Mouse (Mus musculus): ENCODE measurements at regions not wholly inside any gene's neighbourhood (a gene's known extent, or its start where the extent isn't known, plus 50 kb on each side); places are given as distances from the start of the nearest gene placed in this dataset.

DNA sequence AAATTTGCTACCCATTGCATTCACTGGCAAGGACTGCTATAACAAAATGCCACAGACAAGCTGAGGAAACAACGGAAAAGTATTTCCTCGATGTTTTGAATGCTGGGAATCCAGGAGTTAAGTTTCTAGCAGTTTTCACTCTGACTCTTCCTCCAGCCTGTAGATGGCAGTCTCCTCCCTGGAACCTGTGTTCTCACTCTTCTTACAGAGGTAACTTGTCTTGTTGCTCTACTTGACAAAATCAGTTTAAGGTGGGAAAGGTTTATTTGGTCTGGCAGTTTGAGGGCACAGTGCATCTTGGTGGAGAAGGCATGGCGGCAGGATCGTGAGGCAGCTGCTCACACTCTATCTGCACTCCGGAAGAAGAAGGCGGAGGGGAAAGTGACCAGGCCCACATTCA lies 181.3 kb upstream of the Nckap5 start:
- peak; percentile 21 for DNase-seq (ENCODE audit: low read depth, low spot score)

GRCm38 (mm10) chr1:127009699-127010098 lies 179.1 kb upstream of the Nckap5 start:
- no peak for DNase-seq (ENCODE audit: low read depth, low spot score)

DNA sequence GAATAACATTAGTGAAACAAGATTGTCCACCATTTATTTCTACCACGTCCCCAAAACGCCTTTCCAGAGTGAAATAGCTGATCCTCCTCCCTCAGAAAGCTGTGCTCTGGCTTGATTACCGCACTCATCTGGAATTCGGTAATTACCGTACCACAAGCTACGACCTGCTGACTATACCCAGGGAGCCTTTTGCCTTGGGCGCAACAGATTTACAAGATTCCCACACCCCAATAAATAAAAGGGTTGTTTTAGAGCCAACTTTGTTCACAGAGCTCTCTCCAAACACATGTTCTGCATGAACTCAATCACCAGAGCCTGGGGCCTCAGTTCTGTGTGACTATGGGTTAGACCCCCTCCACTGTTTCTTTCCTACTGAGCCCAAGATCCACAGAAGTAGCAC lies 171.1 kb upstream of the Nckap5 start:
- DNase-seq (ENCODE audit: low read depth, low spot score): peak; percentile 79

DNA sequence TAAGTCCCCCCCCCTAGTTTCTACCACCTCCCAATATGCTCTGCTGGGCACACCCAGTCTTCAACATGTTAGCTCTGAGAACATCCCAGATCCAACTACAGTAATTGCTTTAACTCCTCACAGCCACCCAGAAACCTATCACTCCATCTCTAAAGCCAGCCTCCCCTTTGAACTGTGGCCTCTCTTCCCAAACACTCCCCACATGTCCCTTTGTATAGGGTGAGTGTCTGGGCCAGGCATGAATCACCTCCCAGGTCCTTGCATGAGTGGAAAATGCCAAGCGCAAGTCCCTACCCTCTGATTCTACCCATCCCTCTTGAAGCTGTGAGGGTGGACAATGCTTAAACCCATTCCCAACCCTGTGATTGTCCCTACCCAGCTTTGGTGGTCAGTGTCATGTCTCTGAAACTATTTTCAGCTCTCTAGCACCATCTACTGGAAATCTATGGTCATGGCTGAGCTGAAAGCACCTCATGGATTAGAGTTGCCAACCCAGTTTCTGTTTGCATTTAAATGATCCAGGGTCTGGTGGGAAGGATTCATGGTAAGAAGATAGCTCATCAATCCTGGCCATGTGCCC lies 162.6 kb upstream of the Nckap5 start:
- DNase-seq (ENCODE audit: low read depth, low spot score): peak; percentile 65

DNA sequence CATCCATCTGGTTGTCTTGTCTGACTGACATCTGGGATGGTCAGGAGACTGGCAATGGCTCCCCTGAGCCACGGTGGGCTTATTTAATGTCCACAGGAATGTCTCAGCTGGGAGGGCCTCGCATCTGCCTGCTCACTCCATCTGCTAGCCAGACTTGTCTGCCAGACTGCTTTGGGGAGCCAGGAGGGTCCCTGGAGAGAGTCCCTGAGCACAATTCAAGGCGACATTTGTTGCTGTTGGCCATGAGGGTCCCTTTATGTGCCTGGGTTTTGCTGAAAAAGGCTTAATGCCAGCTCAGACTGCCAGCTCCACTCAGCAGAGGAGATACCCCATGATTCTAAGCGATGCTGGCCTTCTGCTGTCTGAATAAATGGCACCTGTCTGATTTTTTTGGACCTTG lies 161.8 kb upstream of the Nckap5 start:
- no peak for DNase-seq (ENCODE audit: low read depth, low spot score)

- DNase-seq (ENCODE audit: low read depth, low spot score): no peak
Observed at GRCm38 (mm10) chr1:126982805-126983204, 152.2 kb upstream of the Nckap5 start.

DNA sequence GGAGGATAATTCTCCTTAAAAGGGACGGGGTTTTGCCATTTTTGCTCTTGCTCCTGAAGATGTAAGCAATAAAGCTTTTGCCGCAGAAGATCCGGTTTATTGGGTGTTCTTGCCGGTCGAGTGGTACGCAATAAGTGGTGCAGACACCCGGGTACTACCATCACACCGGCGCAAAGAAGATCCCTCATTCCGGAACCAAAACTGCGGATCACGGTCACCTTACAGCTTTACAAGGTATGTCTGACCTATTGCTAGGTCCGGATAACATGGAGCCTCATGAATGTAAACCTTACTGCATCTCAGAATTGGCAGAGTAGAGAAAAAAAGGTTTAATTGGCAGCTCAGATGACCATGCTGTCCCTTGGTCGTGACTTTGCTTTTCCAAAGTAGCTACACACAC lies 149.7 kb upstream of the Nckap5 start:
- DNase-seq (ENCODE audit: low read depth, low spot score): no peak

DNA sequence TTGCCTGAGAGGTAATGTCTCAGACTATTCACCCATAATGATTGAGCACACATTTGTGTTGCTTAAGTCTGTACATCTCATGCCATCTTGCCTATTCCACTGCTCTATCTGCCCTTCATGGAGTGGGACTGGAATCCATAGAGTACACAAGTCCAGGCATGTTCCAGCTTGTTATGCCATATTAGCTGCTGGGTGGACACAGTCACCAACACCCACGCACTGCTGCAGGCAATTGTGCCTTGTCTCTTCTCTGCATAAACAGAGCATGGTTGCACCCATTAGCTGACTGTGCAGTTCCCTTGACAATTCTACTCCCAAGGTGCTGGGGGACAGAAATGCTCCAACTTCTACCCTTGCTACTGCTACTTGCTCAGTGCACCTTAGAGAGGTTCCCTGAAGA lies 143.3 kb upstream of the Nckap5 start:
- no peak for DNase-seq (ENCODE audit: low read depth, low spot score)

DNA sequence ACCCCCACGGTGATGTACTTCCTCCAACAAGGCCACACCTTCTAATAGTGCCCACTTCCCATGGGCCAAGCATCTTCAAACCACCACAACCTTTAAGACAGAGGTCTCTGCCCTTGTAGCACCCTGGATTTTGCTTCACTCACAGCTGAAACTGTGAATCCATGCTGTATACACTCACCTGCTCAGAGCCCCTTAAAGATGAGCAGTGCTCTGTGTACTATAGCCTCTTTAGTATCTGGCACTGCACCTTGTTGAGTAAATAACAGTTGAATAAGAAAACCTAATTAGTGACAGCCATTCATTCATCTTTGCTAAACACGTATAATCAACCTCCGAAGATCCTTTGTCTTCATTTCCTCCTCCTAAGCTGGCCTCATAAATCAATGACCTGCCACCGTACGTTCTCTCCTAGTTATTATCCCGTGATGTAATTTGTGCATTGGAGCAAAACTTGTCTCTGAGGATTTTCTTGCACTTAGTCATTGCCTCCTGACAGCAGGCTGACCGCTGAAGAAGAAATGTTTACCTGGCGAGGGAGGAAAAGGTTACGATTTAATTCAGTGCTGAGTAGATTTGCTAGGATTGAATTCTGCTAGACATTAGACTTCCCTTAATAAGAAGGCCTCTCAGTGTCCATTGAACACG lies 141.3 kb upstream of the Nckap5 start:
- peak; percentile 13 for DNase-seq (ENCODE audit: low read depth, low spot score)

DNA sequence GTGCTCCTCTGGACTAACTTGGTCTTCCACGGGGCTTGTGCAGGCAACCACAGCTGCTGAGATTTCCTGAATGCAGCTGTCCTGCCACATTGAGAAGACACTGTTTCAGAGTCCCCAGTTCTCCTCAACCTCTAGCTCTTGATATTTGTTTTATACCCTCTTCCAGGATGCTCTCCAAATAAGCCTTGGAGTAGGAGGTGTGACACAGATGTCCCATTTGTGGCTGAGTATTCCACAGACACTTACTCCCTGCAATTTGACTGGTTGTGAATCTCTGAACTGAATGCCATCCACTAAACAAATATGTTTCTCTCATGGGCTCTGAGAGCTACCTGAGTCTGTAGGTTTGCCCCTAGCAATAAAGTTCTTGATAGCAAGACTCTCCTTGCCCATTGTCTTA lies 140.5 kb upstream of the Nckap5 start:
- DNase-seq (ENCODE audit: low read depth, low spot score): no peak

- DNase-seq (ENCODE audit: low read depth, low spot score): no peak
Observed at GRCm38 (mm10) chr1:126966394-126966793, 135.8 kb upstream of the Nckap5 start.

- no peak for DNase-seq (ENCODE audit: low read depth, low spot score)
Observed at GRCm38 (mm10) chr1:126955839-126956720, 125.5 kb upstream of the Nckap5 start.

GRCm38 (mm10) chr1:126947860-126948259 lies 117.3 kb upstream of the Nckap5 start:
- DNase-seq (ENCODE audit: low read depth, low spot score): no peak

- DNase-seq (ENCODE audit: low read depth, low spot score): no peak
Observed at GRCm38 (mm10) chr1:126932658-126933057, 102.1 kb upstream of the Nckap5 start.

DNA sequence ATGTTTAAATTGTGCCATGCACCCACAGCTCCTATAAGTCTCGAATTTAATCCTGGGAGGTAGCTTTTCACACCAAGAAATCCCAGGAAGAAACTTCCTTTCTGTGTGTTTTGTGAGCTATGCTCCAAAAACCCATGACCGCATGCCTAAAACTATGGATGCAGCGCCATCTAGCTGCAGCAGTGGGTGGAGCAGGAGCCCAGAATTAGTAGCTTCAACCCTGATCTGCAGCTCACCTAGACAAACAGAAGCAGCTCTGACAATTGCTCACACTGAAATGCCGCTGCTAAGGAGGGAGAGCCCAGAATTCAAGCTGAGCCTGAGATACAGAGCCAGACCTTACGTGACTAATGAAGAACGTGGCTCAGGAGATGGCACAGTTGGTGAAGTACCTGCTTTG lies 101.2 kb upstream of the Nckap5 start:
- peak; percentile 87 for DNase-seq (ENCODE audit: low read depth, low spot score)

- DNase-seq (ENCODE audit: low read depth, low spot score): no peak
Observed at GRCm38 (mm10) chr1:126931093-126931492, 100.5 kb upstream of the Nckap5 start.

DNA sequence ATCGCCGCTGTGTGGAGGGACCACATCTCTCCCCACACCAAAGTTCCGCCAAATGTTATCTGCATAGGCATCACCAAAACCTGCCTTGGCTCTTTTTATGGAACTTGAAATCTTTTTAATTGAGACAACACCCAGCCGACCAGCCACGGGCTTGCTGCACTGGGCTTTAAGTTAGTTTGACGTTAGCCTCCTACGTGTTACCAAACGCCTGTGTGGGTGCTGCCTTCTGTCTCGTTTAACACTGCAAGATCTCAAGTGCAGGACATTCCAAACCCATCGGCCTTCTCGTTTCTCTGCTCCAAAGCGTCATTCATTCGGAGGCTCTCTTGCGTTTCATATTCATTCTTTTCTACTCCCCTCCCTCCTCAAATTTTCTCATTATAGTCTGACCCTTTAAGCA lies 100.0 kb upstream of the Nckap5 start:
- no peak for DNase-seq (ENCODE audit: low read depth, low spot score)

- DNase-seq (ENCODE audit: low read depth, low spot score): no peak
Observed at GRCm38 (mm10) chr1:126929666-126930065, 99.1 kb upstream of the Nckap5 start.

DNA sequence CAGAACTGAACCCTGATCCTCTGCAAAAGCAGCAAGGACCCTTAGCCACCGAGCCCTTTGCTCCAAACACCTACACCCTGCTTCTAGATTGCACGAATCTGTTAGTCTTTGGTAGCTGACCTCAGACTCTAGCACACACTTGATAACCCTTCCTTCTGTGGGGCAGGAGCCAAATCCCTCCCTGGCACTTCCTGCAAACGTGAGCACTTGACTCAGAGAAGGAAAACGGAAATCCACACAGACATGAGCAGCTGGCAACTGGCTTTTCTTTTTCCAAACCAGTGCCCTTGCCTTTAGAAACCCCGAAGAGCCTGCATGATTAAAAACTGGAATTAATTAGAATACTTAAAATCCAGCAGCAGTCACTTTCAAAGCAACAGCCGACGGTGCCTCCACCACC lies 97.6 kb upstream of the Nckap5 start:
- DNase-seq (ENCODE audit: low read depth, low spot score): no peak

- no peak for DNase-seq (ENCODE audit: low read depth, low spot score)
Observed at GRCm38 (mm10) chr1:126925150-126926035, 94.8 kb upstream of the Nckap5 start.

DNA sequence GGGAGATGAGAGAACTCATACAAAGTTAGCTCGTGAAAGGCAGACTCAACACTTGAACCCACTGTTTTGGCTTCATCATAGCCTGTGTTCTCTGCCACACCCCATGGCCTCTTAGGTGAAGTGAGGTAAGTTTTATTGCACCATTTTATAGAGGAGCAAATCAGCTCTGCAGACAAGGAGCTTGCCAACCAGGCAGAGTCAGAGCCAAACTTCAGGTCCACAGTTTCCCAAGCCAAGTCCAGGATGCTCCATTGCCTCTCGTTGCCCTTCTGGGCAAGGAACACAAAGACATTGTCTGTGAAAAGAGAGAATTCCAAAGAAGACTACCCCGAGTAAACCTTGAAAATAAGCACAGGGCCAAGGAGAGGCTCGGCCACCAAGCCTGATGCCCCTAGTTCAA lies 93.4 kb upstream of the Nckap5 start:
- DNase-seq (ENCODE audit: low read depth, low spot score): no peak

- no peak for DNase-seq (ENCODE audit: low read depth, low spot score)
Observed at GRCm38 (mm10) chr1:126922231-126922630, 91.6 kb upstream of the Nckap5 start.

Measured in forelimb bud, embryonic 11.5 days (tissue).